Mouse (Mus musculus): ENCODE results near the gene Slc25a54. TPM values are rescaled to one million over a fixed set of nuclear protein-coding genes. Genes with fewer than 3 reads are reported as not detected.

The Slc25a54 gene
- polyA plus RNA-seq, 1 experiment: not detected

GRCm38 (mm10) chr3:109152561-109152960, 72.3 kb downstream of the Slc25a54 start:
- TF ChIP-seq POLR2A (IDR thresholded peaks at IDR 0.05; ENCODE audit: low read depth, low read length) (no peak), CTCF (IDR thresholded peaks at IDR 0.05; ENCODE audit: extremely low read depth, insufficient read length, insufficient replicate concordance, low read depth, low read length) (no peak)
- Histone ChIP-seq H3K4me3 (ENCODE audit: low read depth, low read length) (no peak overlapping the region), H3K36me3 (ENCODE audit: control insufficient read depth, insufficient read depth, low read length) (peaks cover 22% of the 10 kb centered on the region), H3K4me1 (ENCODE audit: control insufficient read depth, insufficient read depth, insufficient read length, low read length) (peaks cover 7% of the 10 kb centered on the region), H3K27me3 (ENCODE audit: control insufficient read depth, insufficient read depth, low read length) (no peaks in the 10 kb centered on the region), H3K27ac (ENCODE audit: insufficient read depth, low read depth, low read length) (no peak overlapping the region)
- WGBS: 66% methylated on average over 4 of the region's 4 CpGs

GRCm38 (mm10) chr3:109153410-109153809, 73.1 kb downstream of the Slc25a54 start:
- peaks cover 23% of the 10 kb centered on the region for H3K36me3 ChIP-seq (ENCODE audit: control insufficient read depth, insufficient read depth, low read length)
- no peak overlapping the region for H3K27ac ChIP-seq (ENCODE audit: insufficient read depth, low read depth, low read length)
- no peaks in the 10 kb centered on the region for H3K27me3 ChIP-seq (ENCODE audit: control insufficient read depth, insufficient read depth, low read length)
- H3K4me1 ChIP-seq (ENCODE audit: control insufficient read depth, insufficient read depth, insufficient read length, low read length): peaks cover 11% of the 10 kb centered on the region
- 95% methylated on average over 6 of the region's 6 CpGs for WGBS
- TF ChIP-seq CTCF (IDR thresholded peaks at IDR 0.05; ENCODE audit: extremely low read depth, insufficient read length, insufficient replicate concordance, low read depth, low read length) (no peak), POLR2A (IDR thresholded peaks at IDR 0.05; ENCODE audit: low read depth, low read length) (no peak)
- H3K4me3 ChIP-seq (ENCODE audit: low read depth, low read length): no peak overlapping the region

- Histone ChIP-seq H3K27ac (ENCODE audit: insufficient read depth, low read depth, low read length) (peak overlapping the region; percentile 68), H3K4me3 (ENCODE audit: low read depth, low read length) (no peak overlapping the region), H3K36me3 (ENCODE audit: control insufficient read depth, insufficient read depth, low read length) (peaks cover 35% of the 10 kb centered on the region), H3K4me1 (ENCODE audit: control insufficient read depth, insufficient read depth, insufficient read length, low read length) (peaks cover 16% of the 10 kb centered on the region), H3K27me3 (ENCODE audit: control insufficient read depth, insufficient read depth, low read length) (no peaks in the 10 kb centered on the region)
- TF ChIP-seq POLR2A (IDR thresholded peaks at IDR 0.05; ENCODE audit: low read depth, low read length): no peak
- WGBS: 32% methylated on average over 4 of the region's 4 CpGs
These were observed 75.8 kb downstream of the Slc25a54 start for GRCm38 (mm10) chr3:109155926-109156669.

DNA sequence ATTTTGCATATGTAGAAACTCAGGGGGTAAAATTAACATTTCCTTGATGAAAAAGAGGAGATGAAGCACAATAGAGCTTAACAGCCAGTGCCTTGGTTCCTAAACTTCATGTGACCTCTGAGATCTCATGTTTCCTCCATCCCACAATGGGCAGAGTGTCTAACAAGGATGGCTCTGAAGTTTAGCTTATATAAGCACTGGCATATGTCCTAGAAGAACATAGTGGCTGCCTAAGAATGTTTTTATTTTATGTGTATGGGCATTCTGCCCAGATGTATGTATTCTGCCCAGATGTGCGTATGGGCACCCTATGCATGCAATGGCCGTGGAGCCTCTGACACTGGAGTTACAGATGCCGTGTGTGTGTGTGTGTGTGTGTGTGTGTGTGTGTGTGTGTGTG, 77.2 kb downstream of the Slc25a54 start:
- no peak overlapping the region for H3K4me3 ChIP-seq (ENCODE audit: low read depth, low read length)
- TF ChIP-seq POLR2A (IDR thresholded peaks at IDR 0.05; ENCODE audit: low read depth, low read length): no peak
- TF ChIP-seq CTCF (IDR thresholded peaks at IDR 0.05; ENCODE audit: extremely low read depth, insufficient read length, insufficient replicate concordance, low read depth, low read length): no peak
- peaks cover 16% of the 10 kb centered on the region for H3K4me1 ChIP-seq (ENCODE audit: control insufficient read depth, insufficient read depth, insufficient read length, low read length)
- H3K36me3 ChIP-seq (ENCODE audit: control insufficient read depth, insufficient read depth, low read length): peaks cover 33% of the 10 kb centered on the region
- peak overlapping the region; percentile 67 for H3K27ac ChIP-seq (ENCODE audit: insufficient read depth, low read depth, low read length)
- WGBS: 53% methylated on average over 3 of the region's 3 CpGs
- no peaks in the 10 kb centered on the region for H3K27me3 ChIP-seq (ENCODE audit: control insufficient read depth, insufficient read depth, low read length)

GRCm38 (mm10) chr3:109164088-109164487, 83.8 kb downstream of the Slc25a54 start:
- H3K4me1 ChIP-seq (ENCODE audit: control insufficient read depth, insufficient read depth, insufficient read length, low read length): no peaks in the 10 kb centered on the region
- no peaks in the 10 kb centered on the region for H3K27me3 ChIP-seq (ENCODE audit: control insufficient read depth, insufficient read depth, low read length)
- peaks cover 53% of the 10 kb centered on the region for H3K36me3 ChIP-seq (ENCODE audit: control insufficient read depth, insufficient read depth, low read length)
- TF ChIP-seq CTCF (IDR thresholded peaks at IDR 0.05; ENCODE audit: extremely low read depth, insufficient read length, insufficient replicate concordance, low read depth, low read length) (no peak), POLR2A (IDR thresholded peaks at IDR 0.05; ENCODE audit: low read depth, low read length) (no peak)
- no peak overlapping the region for H3K4me3 ChIP-seq (ENCODE audit: low read depth, low read length)
- WGBS: 92% methylated on average over 2 of the region's 2 CpGs
- no peak overlapping the region for H3K27ac ChIP-seq (ENCODE audit: insufficient read depth, low read depth, low read length)

- no peaks in the 10 kb centered on the region for H3K4me1 ChIP-seq (ENCODE audit: control insufficient read depth, insufficient read depth, insufficient read length, low read length)
- H3K36me3 ChIP-seq (ENCODE audit: control insufficient read depth, insufficient read depth, low read length): peaks cover 48% of the 10 kb centered on the region
- TF ChIP-seq CTCF (IDR thresholded peaks at IDR 0.05; ENCODE audit: extremely low read depth, insufficient read length, insufficient replicate concordance, low read depth, low read length) (no peak), POLR2A (IDR thresholded peaks at IDR 0.05; ENCODE audit: low read depth, low read length) (no peak)
- H3K27ac ChIP-seq (ENCODE audit: insufficient read depth, low read depth, low read length): no peak overlapping the region
- WGBS: 89% methylated on average over 1 of the region's 1 CpGs
- H3K4me3 ChIP-seq (ENCODE audit: low read depth, low read length): no peak overlapping the region
- H3K27me3 ChIP-seq (ENCODE audit: control insufficient read depth, insufficient read depth, low read length): no peaks in the 10 kb centered on the region
These were observed 84.4 kb downstream of the Slc25a54 start for GRCm38 (mm10) chr3:109164644-109165043.

- Histone ChIP-seq H3K36me3 (ENCODE audit: control insufficient read depth, insufficient read depth, low read length) (peaks cover 43% of the 10 kb centered on the region), H3K4me1 (ENCODE audit: control insufficient read depth, insufficient read depth, insufficient read length, low read length) (no peaks in the 10 kb centered on the region), H3K4me3 (ENCODE audit: low read depth, low read length) (no peak overlapping the region), H3K27me3 (ENCODE audit: control insufficient read depth, insufficient read depth, low read length) (no peaks in the 10 kb centered on the region), H3K27ac (ENCODE audit: insufficient read depth, low read depth, low read length) (no peak overlapping the region)
- TF ChIP-seq POLR2A (IDR thresholded peaks at IDR 0.05; ENCODE audit: low read depth, low read length) (no peak), CTCF (IDR thresholded peaks at IDR 0.05; ENCODE audit: extremely low read depth, insufficient read length, insufficient replicate concordance, low read depth, low read length) (no peak)
- 82% methylated on average over 8 of the region's 8 CpGs for WGBS
These were observed 85.1 kb downstream of the Slc25a54 start for GRCm38 (mm10) chr3:109165214-109165829.

Other genes starting within 250 kb of the Slc25a54 start
- 1.7 and 4.5 TPM in 2 replicates for gene Stxbp3, start 239.9 kb upstream of the Slc25a54 start, polyA plus RNA-seq (2012; rRNA removed)
- gene Fndc7, start 190.5 kb upstream of the Slc25a54 start, polyA plus RNA-seq (2012; rRNA removed): 0.10 TPM in 2 replicates
- 38.0 and 73.9 TPM in 2 replicates for gene Prpf38b, start 168.7 kb upstream of the Slc25a54 start, polyA plus RNA-seq (2012; rRNA removed)
- not detected in 2 replicates for gene Henmt1, start 140.6 kb upstream of the Slc25a54 start, polyA plus RNA-seq (2012; rRNA removed)
- not detected in 2 replicates for gene Gm9857, start 140.0 kb upstream of the Slc25a54 start, polyA plus RNA-seq (2012; rRNA removed)
- gene Fam102b, start 52.9 kb upstream of the Slc25a54 start, polyA plus RNA-seq (2012; rRNA removed): 1.0 and 3.0 TPM in 2 replicates
- 18.4 and 67.3 TPM in 2 replicates for gene Slc25a24, start 42.7 kb downstream of the Slc25a54 start, polyA plus RNA-seq (2012; rRNA removed)

All from small intestine, adult 2 months (tissue).